Mouse (Mus musculus): Measurements from ENCODE around the gene Pomt2. TPM values are rescaled to one million over a fixed set of nuclear protein-coding genes. Genes with fewer than 3 reads are reported as not detected.

The Pomt2 gene
- total RNA-seq, 2 experiments from 2014 or later, result 16.4 to 19.6 TPM

GRCm38 (mm10) chr12:87087236-87087635 lies 60.5 kb downstream of the Pomt2 start:
- TF ChIP-seq CTCF (IDR thresholded peaks at IDR 0.05), result no peak
- Histone ChIP-seq H3K27ac (no peak overlapping the region), H3K4me3 (no peak overlapping the region)
- no peak for DNase-seq (ENCODE audit: extremely low spot score in 1 of 2, low spot score in 2 of 2)
- intact Hi-C loops (cut with DNase I), result no loop called here

- no peak overlapping the region for H3K4me3 ChIP-seq
- DNase-seq (ENCODE audit: extremely low spot score in 1 of 2, low spot score in 2 of 2), result no peak
- intact Hi-C loops (cut with DNase I), result no loop called here
- no peak for TF ChIP-seq CTCF (IDR thresholded peaks at IDR 0.05)
- H3K27ac ChIP-seq, result no peak overlapping the region
Observed at GRCm38 (mm10) chr12:87082797-87083196, 65.0 kb downstream of the Pomt2 start.

- no peak overlapping the region for H3K4me3 ChIP-seq
- no peak for DNase-seq (ENCODE audit: extremely low spot score in 1 of 2, low spot score in 2 of 2)
- intact Hi-C loops (cut with DNase I), result no loop called here
Observed at GRCm38 (mm10) chr12:87076610-87077009, 71.2 kb downstream of the Pomt2 start.

GRCm38 (mm10) chr12:87070520-87070919 lies 77.2 kb downstream of the Pomt2 start:
- Histone ChIP-seq H3K27ac (no peak overlapping the region), H3K4me3 (no peak overlapping the region)
- intact Hi-C loops (cut with DNase I), result no loop called here
- TF ChIP-seq CTCF (IDR thresholded peaks at IDR 0.05), result no peak
- DNase-seq (ENCODE audit: extremely low spot score in 1 of 2, low spot score in 2 of 2), result no peak

More at GRCm38 (mm10) chr12:87076610-87077009, 71.2 kb downstream of the Pomt2 start:
- no peak overlapping the region for H3K27ac ChIP-seq
- TF ChIP-seq CTCF (IDR thresholded peaks at IDR 0.05), result no peak

- intact Hi-C loops (cut with DNase I), result no loop called here
- Histone ChIP-seq H3K27ac (no peak overlapping the region), H3K4me3 (no peak overlapping the region)
- TF ChIP-seq CTCF (IDR thresholded peaks at IDR 0.05), result no peak
- DNase-seq (ENCODE audit: extremely low spot score in 1 of 2, low spot score in 2 of 2), result no peak
Observed at GRCm38 (mm10) chr12:87066429-87066828, 81.3 kb downstream of the Pomt2 start.

- no peak overlapping the region for H3K27ac ChIP-seq
- no peak for TF ChIP-seq CTCF (IDR thresholded peaks at IDR 0.05)
- intact Hi-C loops (cut with DNase I), result no loop called here
- no peak for DNase-seq (ENCODE audit: extremely low spot score in 1 of 2, low spot score in 2 of 2)
- H3K4me3 ChIP-seq, result no peak overlapping the region
Observed at GRCm38 (mm10) chr12:87065446-87065845, 82.3 kb downstream of the Pomt2 start.

- no peak overlapping the region for H3K4me3 ChIP-seq
- intact Hi-C loops (cut with DNase I), result no loop called here
- DNase-seq (ENCODE audit: extremely low spot score in 1 of 2, low spot score in 2 of 2), result no peak
Observed at GRCm38 (mm10) chr12:87057066-87057465, 90.7 kb downstream of the Pomt2 start.

More at GRCm38 (mm10) chr12:87057066-87057465, 90.7 kb downstream of the Pomt2 start:
- TF ChIP-seq CTCF (IDR thresholded peaks at IDR 0.05), result no peak
- no peak overlapping the region for H3K27ac ChIP-seq

Other genes with a start within 250 kb of the Pomt2 start
- gene Cipc, start 200.9 kb downstream of the Pomt2 start, total RNA-seq (2021), result 10 to 100 TPM; 79.8 to 91.6 TPM
- 10 to 100 TPM; 59.1 to 61.3 TPM for gene Zdhhc22, start 157.5 kb downstream of the Pomt2 start, total RNA-seq (2021)
- gene Tmem63c, start 126.6 kb downstream of the Pomt2 start, total RNA-seq (2021), result 10 to 100 TPM; 41.7 to 43.8 TPM
- 1 to 10 TPM; 9.1 to 9.4 TPM for gene Ngb, start 45.4 kb downstream of the Pomt2 start, total RNA-seq (2021)
- gene Gstz1, start 803 bp downstream of the Pomt2 start, total RNA-seq (2021), result 10 to 100 TPM; 48.9 to 50.3 TPM
- gene Samd15, start 51.8 kb upstream of the Pomt2 start, total RNA-seq (2021), result 1 to 10 TPM; 4.7 TPM
- 10 to 100 TPM; 27.5 to 29.5 TPM for gene Tmed8, start 52.5 kb upstream of the Pomt2 start, total RNA-seq (2021)
- 1 to 10 TPM; 1.1 to 3.8 TPM for gene Noxred1, start 90.8 kb upstream of the Pomt2 start, total RNA-seq (2021)
- gene Vipas39, start 118.3 kb upstream of the Pomt2 start, total RNA-seq (2021), result 10 to 100 TPM; 52.8 to 55.8 TPM
- gene Ahsa1, start 118.5 kb upstream of the Pomt2 start, total RNA-seq (2021), result 100 to 1,000 TPM; 172 to 177 TPM
- under 1 TPM; 0.19 to 0.27 TPM for gene Ism2, start 151.7 kb upstream of the Pomt2 start, total RNA-seq (2021)
- 10 to 100 TPM; 32.4 to 33.0 TPM for gene Sptlc2, start 240.4 kb upstream of the Pomt2 start, total RNA-seq (2021)

Data from left cerebral cortex, adult 2 months (tissue).